Mouse (Mus musculus) large intestine, adult 2 months (tissue): ENCODE data around the gene Styxl1. TPM values are rescaled to one million over a fixed set of nuclear protein-coding genes. Genes with fewer than 3 reads are reported as not detected.
A peak's percentile ranks its signal among the peaks of the same experiment; 100 is the strongest.

Experiments
- DNase-seq: peaks from one replicate; pipeline ENCODE4 v3.0.0-alpha.2; 2012; ENCODE audit warnings: low read depth, low spot score
- WGBS: fragments of 180-500 bp; shearing (Covaris S2); methylation state at CpG from one replicate; pipeline ENCODE4 v1.1.7; 2018; 5-methylcytosine and 5-hydroxymethylcytosine counted together
- polyA plus RNA-seq: library from polyadenylated mRNA; depleted of rRNA; stranded (reverse); fragments of >200 nt; gene quantifications from 2 replicates; pipeline ENCODE4 v1.2.3, GENCODE M21; 2012

Gene Styxl1
- polyA plus RNA-seq, 1 experiment: 0.16 TPM

- 89% methylated on average over 4 of the region's 4 CpGs for whole genome bisulfite sequencing
- DNase-seq: no peak
Measured at GRCm38 (mm10) chr5:135776546-135776945, 1.6 kb downstream of the Styxl1 start.

GRCm38 (mm10) chr5:135772519-135772918 is 5.7 kb downstream of the Styxl1 start:
- no peak for DNase-seq
- WGBS: 12% methylated on average over 3 of the region's 3 CpGs

GRCm38 (mm10) chr5:135764971-135765370 is 13.2 kb downstream of the Styxl1 start:
- WGBS: 71% methylated on average over 3 of the region's 3 CpGs
- no peak for DNase-seq

DNA sequence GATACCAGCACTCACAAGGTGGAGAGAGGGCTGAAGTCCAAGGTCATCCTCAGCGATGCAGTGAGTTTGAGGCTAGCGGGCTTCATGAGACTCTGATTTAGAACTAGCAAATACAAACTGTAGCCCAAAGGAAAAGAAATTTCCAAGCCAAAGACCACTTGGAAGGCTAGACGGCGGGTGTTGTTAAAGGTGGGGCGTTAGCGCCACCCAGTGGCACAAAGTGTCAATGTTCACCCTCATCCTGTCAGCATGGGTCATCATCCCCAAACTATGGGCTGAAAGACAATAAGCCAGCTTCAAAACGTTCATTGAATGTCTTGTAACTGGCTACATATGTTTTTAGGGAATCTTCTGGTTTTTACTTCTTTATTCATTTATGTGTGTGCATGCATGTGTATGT is 14.7 kb downstream of the Styxl1 start:
- WGBS: 5% methylated on average over 7 of the region's 7 CpGs
- DNase-seq: peak; percentile 29

GRCm38 (mm10) chr5:135761881-135762280 is 16.3 kb downstream of the Styxl1 start:
- DNase-seq: no peak
- 36% methylated on average over 3 of the region's 3 CpGs for WGBS

DNA sequence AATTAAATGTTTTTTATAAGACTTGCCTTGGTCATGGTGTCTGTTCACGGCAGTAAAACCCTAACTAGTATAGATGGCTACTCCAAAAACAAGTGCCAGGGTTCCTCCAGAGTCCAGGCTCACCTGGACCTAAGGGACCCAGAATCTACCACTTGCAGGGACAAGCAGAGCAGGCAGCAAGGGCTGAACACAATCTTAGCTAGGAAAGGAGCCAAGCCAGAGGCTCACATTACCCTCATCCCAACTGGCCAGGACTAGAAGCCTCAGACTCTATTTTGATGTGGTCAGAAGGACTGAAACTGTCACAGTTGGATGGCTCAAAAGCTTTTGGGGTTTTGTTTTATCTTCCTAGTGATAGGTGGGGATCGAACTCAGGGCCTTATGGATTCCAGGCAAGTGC is 26.6 kb downstream of the Styxl1 start:
- DNase-seq: no peak
- WGBS: 74% methylated on average over 2 of the region's 2 CpGs

- 67% methylated on average over 1 of the region's 1 CpGs for WGBS
- no peak for DNase-seq
Measured at GRCm38 (mm10) chr5:135751041-135751440, 27.1 kb downstream of the Styxl1 start.

- DNase-seq: no peak
- WGBS: 28% methylated on average over 12 of the region's 12 CpGs
Measured at GRCm38 (mm10) chr5:135744742-135745141, 33.4 kb downstream of the Styxl1 start.

DNA sequence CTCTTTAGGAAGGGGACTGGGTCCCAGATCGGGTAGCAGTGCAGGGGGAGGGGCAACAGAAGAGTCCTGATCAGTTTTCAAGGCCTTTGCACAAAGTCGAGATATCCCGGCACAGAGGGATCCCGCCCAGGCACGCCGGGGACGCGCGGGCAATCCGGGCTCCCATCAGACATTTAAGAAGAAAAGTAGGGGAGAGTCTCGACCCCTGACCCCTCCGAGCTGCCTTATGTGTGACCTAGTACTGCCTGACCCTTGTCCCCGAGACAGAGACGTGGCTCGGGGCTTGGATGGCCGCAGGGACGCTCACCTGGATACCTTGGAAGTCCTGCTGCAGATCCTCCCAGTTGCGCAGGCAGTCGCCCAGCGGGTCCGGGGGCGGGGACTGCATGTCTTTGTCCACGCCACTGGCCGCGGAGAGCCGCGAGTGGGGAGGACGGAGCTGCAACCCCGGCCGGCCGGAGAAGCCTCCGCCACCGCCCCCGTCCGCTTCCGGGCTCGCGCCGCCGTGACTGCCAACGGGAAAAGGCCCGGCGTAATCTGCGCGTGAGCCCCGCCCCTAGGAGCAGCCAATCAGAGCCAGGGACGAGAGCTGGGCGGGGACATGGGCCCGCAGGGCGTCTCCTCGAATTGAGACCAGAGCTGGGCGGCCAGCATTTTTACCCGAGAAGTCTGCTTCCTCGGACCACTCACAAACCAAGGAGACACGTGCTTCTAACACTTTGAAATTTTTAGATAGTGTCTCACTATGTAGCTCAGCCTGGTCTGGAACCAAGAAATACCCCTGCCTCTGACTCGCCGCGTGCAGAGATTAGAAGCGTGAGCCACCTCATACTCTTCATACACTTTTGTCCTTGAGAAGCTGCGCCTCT is 34.2 kb downstream of the Styxl1 start, which contains the start of gene Tmem120a:
TSS of gene Tmem120a (minus strand) at position 708 of the 869 bp plus-strand sequence.
- DNase-seq: peak; percentile 80
- WGBS: under 1% methylated on average over 60 of the region's 60 CpGs

- no peak for DNase-seq
Measured at GRCm38 (mm10) chr5:135742941-135743740, 35.0 kb downstream of the Styxl1 start.

DNA sequence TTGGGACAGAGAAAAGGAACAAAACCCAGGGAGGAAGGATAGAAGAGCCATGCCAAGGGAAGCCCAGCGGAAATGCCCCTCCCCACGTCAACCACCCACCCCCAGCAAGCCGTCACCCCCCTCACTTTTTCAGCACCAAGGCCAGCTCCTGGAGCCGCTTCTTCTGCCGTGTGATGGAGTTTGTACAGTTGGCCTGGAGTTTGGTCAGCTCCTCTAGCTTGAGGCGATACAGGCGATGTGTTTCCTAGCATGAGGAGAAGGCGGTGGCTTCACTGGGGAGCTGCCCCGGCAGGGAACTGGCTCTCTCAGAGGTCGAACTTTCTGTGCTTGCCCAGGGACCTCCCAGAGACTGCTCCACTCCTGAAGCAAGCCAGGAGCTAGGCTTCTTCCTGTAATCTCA is 36.0 kb downstream of the Styxl1 start:
- WGBS: 67% methylated on average over 10 of the region's 10 CpGs
- DNase-seq: no peak

More at GRCm38 (mm10) chr5:135742941-135743740, 35.0 kb downstream of the Styxl1 start:
- 18% methylated on average over 18 of the region's 18 CpGs for WGBS

- no peak for DNase-seq
- WGBS: 44% methylated on average over 6 of the region's 6 CpGs
Measured at GRCm38 (mm10) chr5:135738266-135738665, 39.9 kb downstream of the Styxl1 start.

DNA sequence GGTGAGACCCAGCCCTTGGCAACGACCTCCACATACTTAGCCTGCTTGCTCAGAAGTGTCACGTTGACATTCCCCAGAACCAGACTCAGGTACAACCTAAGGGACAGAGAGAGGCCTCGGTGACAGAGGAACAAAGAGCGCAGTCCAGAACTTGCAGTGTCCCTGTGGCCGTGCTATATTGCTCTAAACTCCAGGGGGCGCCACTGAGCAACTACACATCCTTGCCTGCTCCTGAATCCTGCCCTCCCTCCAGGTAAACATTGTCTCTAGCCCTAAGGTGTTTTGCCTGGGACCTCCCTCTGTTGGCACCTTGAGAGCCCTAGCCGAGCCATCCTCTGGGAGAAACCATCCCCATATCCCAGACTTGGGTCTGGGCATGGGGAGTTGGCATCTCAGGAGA is 41.0 kb downstream of the Styxl1 start:
- no peak for DNase-seq
- WGBS: 80% methylated on average over 7 of the region's 7 CpGs

- WGBS: 95% methylated on average over 16 of the region's 16 CpGs
- no peak for DNase-seq
Measured at GRCm38 (mm10) chr5:135736544-135736943, 41.6 kb downstream of the Styxl1 start.

GRCm38 (mm10) chr5:135735741-135736140 is 42.4 kb downstream of the Styxl1 start:
- WGBS: 47% methylated on average over 13 of the region's 13 CpGs
- no peak for DNase-seq

DNA sequence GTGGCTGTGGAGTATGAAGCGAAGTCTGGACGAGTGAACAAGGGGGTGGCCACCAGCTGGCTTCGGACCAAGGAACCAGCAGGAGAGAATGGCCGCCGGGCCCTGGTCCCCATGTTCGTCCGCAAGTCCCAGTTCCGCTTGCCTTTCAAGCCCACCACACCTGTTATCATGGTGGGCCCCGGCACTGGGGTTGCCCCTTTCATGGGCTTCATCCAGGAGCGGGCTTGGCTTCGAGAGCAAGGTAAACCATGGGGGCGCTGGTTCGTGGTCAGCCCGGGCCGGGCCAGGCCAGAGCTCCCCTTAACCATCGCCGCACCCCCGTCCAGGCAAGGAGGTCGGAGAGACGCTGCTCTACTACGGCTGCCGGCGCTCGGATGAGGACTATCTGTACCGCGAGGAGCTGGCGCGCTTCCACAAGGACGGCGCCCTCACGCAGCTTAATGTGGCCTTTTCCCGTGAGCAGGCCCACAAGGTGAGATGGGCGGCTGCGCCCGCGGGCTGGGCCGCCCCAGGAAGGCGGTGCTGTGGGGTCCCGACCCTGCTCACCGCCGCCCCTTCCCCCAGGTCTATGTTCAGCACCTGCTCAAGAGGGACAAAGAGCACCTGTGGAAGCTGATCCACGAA is 44.0 kb downstream of the Styxl1 start:
- 94% methylated on average over 42 of the region's 42 CpGs for WGBS

DNA sequence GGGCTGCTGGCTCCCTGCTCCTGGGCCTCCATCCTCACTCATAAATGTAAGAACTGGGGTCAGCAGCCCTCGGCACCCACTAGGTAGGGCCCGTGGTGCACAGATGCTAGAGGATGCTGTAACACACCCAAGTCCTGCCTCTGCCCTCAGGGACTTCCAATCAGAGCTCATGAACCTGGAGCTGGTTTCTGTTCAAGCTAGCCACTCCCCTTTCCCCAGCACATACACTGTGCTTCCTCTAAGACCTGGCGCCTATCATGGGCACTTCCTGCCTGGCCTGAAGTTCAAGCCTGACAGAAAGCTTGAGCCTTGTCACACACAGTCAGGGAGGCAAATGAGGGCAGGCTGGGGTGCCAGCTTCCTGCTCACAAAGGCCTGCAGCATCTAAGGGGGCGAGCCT is 45.1 kb downstream of the Styxl1 start:
- no peak for DNase-seq
- WGBS: 83% methylated on average over 4 of the region's 4 CpGs

More for the DNA sequence above, 44.0 kb downstream of the Styxl1 start:
- DNase-seq: no peak

DNA sequence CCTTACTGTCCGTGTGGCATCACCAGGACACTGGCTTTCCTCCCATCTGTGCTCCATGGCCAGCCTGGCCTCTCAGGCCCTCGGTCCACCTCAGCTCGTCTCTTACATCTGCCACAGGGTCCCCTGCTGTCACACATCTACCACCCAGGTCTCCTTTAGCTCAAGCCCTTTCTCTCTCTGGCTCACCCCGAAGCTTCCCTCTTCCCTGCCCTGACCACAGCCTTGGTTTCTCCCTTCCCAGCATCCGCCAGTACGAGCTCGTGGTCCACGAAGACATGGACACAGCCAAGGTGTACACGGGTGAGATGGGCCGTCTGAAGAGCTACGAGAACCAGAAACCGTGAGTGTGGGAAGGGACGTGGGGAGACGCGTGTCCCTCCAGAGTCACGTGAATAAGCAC is 46.9 kb downstream of the Styxl1 start:
- no peak for DNase-seq
- 96% methylated on average over 16 of the region's 16 CpGs for WGBS

DNA sequence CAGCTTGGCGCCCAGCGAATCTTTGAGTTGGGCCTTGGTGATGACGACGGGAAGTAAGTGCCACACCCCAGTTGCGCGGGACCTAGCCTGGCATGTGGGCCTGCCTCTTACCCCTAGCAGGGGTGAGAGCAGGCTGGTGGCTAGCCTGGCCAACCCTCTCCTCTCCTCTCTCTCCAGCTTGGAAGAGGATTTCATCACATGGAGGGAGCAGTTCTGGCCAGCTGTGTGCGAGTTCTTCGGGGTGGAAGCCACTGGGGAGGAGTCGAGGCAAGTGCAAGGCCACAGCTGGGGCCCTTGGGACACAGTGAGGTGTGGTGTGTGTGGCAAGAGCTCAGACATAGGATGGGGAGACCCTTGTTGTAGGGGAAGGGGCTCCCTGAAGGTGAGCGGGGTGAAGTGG is 47.3 kb downstream of the Styxl1 start:
- WGBS: 88% methylated on average over 10 of the region's 10 CpGs
- no peak for DNase-seq

GRCm38 (mm10) chr5:135730278-135730677 is 47.9 kb downstream of the Styxl1 start:
- DNase-seq: no peak
- WGBS: 95% methylated on average over 10 of the region's 10 CpGs
